Mouse (Mus musculus) right cerebral cortex, postnatal 4 days (tissue): ENCODE measurements at regions not wholly inside any gene's neighbourhood (a gene's known extent, or its start where the extent isn't known, plus 50 kb on each side); places are given as distances from the start of the nearest gene placed in this dataset.

Experiments
- DNase-seq: peaks from one replicate; pipeline ENCODE4 v3.0.0-alpha.2; 2022

GRCm38 (mm10) chr3:21404058-21404457 lies 672.4 kb upstream of the Tbl1xr1 start:
- no peak for DNase-seq

- DNase-seq: no peak
Measured at GRCm38 (mm10) chr3:21407077-21407476, 669.4 kb upstream of the Tbl1xr1 start.

- DNase-seq: no peak
Measured at GRCm38 (mm10) chr3:21412010-21412409, 664.4 kb upstream of the Tbl1xr1 start.

- no peak for DNase-seq
Measured at GRCm38 (mm10) chr3:21423139-21423538, 653.3 kb upstream of the Tbl1xr1 start.

GRCm38 (mm10) chr3:21426538-21426937 lies 649.9 kb upstream of the Tbl1xr1 start:
- DNase-seq: no peak

GRCm38 (mm10) chr3:21427408-21428031 lies 648.9 kb upstream of the Tbl1xr1 start:
- peak; percentile 13 for DNase-seq

GRCm38 (mm10) chr3:21428120-21428519 lies 648.3 kb upstream of the Tbl1xr1 start:
- DNase-seq: no peak

- no peak for DNase-seq
Measured at GRCm38 (mm10) chr3:21464245-21464644, 612.2 kb upstream of the Tbl1xr1 start.

- no peak for DNase-seq
Measured at GRCm38 (mm10) chr3:21466113-21466645, 610.3 kb upstream of the Tbl1xr1 start.

GRCm38 (mm10) chr3:21477366-21477765 lies 599.1 kb upstream of the Tbl1xr1 start:
- no peak for DNase-seq

- peak; percentile 35 for DNase-seq
Measured at GRCm38 (mm10) chr3:21479021-21479795, 597.2 kb upstream of the Tbl1xr1 start.

- DNase-seq: no peak
Measured at GRCm38 (mm10) chr3:21479846-21480245, 596.6 kb upstream of the Tbl1xr1 start.

- no peak for DNase-seq
Measured at GRCm38 (mm10) chr3:21484052-21484451, 592.4 kb upstream of the Tbl1xr1 start.

GRCm38 (mm10) chr3:21485454-21485853 lies 591.0 kb upstream of the Tbl1xr1 start:
- DNase-seq: no peak

GRCm38 (mm10) chr3:21489547-21489946 lies 586.9 kb upstream of the Tbl1xr1 start:
- no peak for DNase-seq

GRCm38 (mm10) chr3:21492413-21492812 lies 584.0 kb upstream of the Tbl1xr1 start:
- no peak for DNase-seq

- DNase-seq: no peak
Measured at GRCm38 (mm10) chr3:21493384-21493783, 583.1 kb upstream of the Tbl1xr1 start.

GRCm38 (mm10) chr3:21494904-21495303 lies 581.5 kb upstream of the Tbl1xr1 start:
- peak; percentile 22 for DNase-seq

- no peak for DNase-seq
Measured at GRCm38 (mm10) chr3:21495651-21496050, 580.8 kb upstream of the Tbl1xr1 start.

GRCm38 (mm10) chr3:21496166-21496565 lies 580.3 kb upstream of the Tbl1xr1 start:
- DNase-seq: no peak

GRCm38 (mm10) chr3:21497011-21497410 lies 579.4 kb upstream of the Tbl1xr1 start:
- DNase-seq: no peak

GRCm38 (mm10) chr3:21507655-21508054 lies 568.8 kb upstream of the Tbl1xr1 start:
- DNase-seq: no peak

- DNase-seq: no peak
Measured at GRCm38 (mm10) chr3:21512081-21512480, 564.4 kb upstream of the Tbl1xr1 start.

- DNase-seq: peak; percentile 16
Measured at GRCm38 (mm10) chr3:21524426-21524937, 552.0 kb upstream of the Tbl1xr1 start.
